Mouse (Mus musculus) hindbrain, embryonic 16.5 days (tissue): ENCODE measurements at regions not wholly inside any gene's neighbourhood (a gene's known extent, or its start where the extent isn't known, plus 50 kb on each side); places are given as distances from the start of the nearest gene placed in this dataset.

Experiments
- ATAC-seq: fragments of 200-750 bp; cut with Nextera tagmentation; 2 replicates; pipeline ENCODE4 v1.8.0; 2017; ENCODE audit warnings: moderate TSS enrichment, moderate library complexity
- H3K27ac ChIP-seq: fragments of 300-500 bp; sonication (generic); 2 replicates; pipeline ENCODE4 v1.5.1; 2014; ENCODE audit warnings: low read depth, mild to moderate bottlenecking, control low read depth, low read length, moderate library complexity
- H3K27me3 ChIP-seq: fragments of 300-500 bp; sonication (generic); replicated peaks from 2 replicates; pipeline ENCODE4 v1.6.1; 2014; ENCODE audit warnings: low read length; ENCODE audit not compliant: control insufficient read depth, insufficient read depth
- H3K36me3 ChIP-seq: fragments of 300-500 bp; sonication (generic); 2 replicates; pipeline ENCODE4 v1.6.1; 2014; ENCODE audit warnings: mild to moderate bottlenecking, low read length, moderate library complexity, mixed read lengths; ENCODE audit not compliant: control insufficient read depth, insufficient read depth
- H3K4me1 ChIP-seq: fragments of 300-500 bp; sonication (generic); 2 replicates; pipeline ENCODE4 v1.6.1; 2014; ENCODE audit warnings: low read depth, low read length; ENCODE audit not compliant: control insufficient read depth, insufficient read depth
- H3K4me2 ChIP-seq: fragments of 300-500 bp; sonication (generic); 2 replicates; pipeline ENCODE4 v1.6.1; 2014; ENCODE audit warnings: mild to moderate bottlenecking, low read length, control low read depth, moderate library complexity
- H3K4me3 ChIP-seq: fragments of 300-500 bp; sonication (generic); 2 replicates; pipeline ENCODE4 v1.5.1; 2014; ENCODE audit warnings: mild to moderate bottlenecking, low read length, control low read depth, moderate library complexity
- H3K9ac ChIP-seq: fragments of 300-500 bp; sonication (generic); 2 replicates; pipeline ENCODE4 v1.6.1; 2014; ENCODE audit warnings: low read depth, mild to moderate bottlenecking, control low read depth, low read length, moderate library complexity
- H3K9me3 ChIP-seq: fragments of 300-500 bp; sonication (generic); 2 replicates; pipeline ENCODE4 v1.6.1; 2014; ENCODE audit warnings: mild to moderate bottlenecking, low read length, moderate library complexity; ENCODE audit not compliant: control insufficient read depth
- WGBS: fragments of 180-500 bp; shearing (Covaris S2); extraction: QIAGEN DNeasy Blood & Tissue Kit; methylation state at CpG from one replicate; pipeline ENCODE4 v1.1.7; 2014; 5-methylcytosine and 5-hydroxymethylcytosine counted together

- no peaks in the 10 kb centered on the region for H3K27me3 ChIP-seq
- no peak for ATAC-seq
- WGBS: 6% methylated on average over 7 of the region's 7 CpGs
- no peak overlapping the region for H3K4me3 ChIP-seq
- no peaks in the 10 kb centered on the region for H3K9me3 ChIP-seq
- H3K27ac ChIP-seq: no peak overlapping the region
- H3K36me3 ChIP-seq: no peaks in the 10 kb centered on the region
- H3K9ac ChIP-seq: no peak overlapping the region
- H3K4me1 ChIP-seq: peaks cover 4% of the 10 kb centered on the region
- H3K4me2 ChIP-seq: no peak overlapping the region
Measured at GRCm38 (mm10) chr5:126281782-126282181, 750.2 kb downstream of the Tmem132b start.

DNA sequence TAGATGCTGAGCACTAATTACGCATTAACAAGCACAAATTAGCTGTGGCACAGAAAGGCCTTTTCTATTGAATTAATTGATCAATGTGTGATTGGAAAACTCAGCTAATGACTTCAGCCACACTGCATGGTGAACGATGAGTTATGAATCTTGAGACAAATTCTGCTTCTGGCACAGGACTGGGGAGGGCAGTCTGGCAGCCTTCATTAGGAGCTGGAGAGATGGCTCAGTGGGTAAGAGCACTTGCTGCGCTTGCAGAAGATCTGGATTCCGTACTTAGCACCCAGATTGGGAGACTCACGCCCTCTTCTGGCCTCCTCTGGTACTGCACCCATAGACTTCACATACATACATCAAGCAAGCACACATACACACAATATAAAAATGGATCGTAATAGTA lies 793.3 kb downstream of the Tmem132b start:
- Histone ChIP-seq H3K27me3 (no peaks in the 10 kb centered on the region), H3K9ac (no peak overlapping the region), H3K9me3 (no peaks in the 10 kb centered on the region), H3K4me2 (no peak overlapping the region), H3K27ac (no peak overlapping the region), H3K36me3 (no peaks in the 10 kb centered on the region), H3K4me3 (no peak overlapping the region), H3K4me1 (no peaks in the 10 kb centered on the region)
- ATAC-seq: no peak
- 69% methylated on average over 6 of the region's 6 CpGs for WGBS

- H3K9me3 ChIP-seq: no peaks in the 10 kb centered on the region
Measured at GRCm38 (mm10) chr5:126328276-126328675, 796.7 kb downstream of the Tmem132b start.

GRCm38 (mm10) chr5:126335091-126335490 lies 803.5 kb downstream of the Tmem132b start:
- peak overlapping the region; percentile 19; the same call in 1 of the 2 replicates for H3K9ac ChIP-seq
- ATAC-seq: no peak
- H3K4me3 ChIP-seq: no peak overlapping the region
- peaks cover 6% of the 10 kb centered on the region for H3K4me1 ChIP-seq
- no peaks in the 10 kb centered on the region for H3K27me3 ChIP-seq
- H3K36me3 ChIP-seq: no peaks in the 10 kb centered on the region
- WGBS: 28% methylated on average over 7 of the region's 7 CpGs
- H3K4me2 ChIP-seq: no peak overlapping the region
- H3K9me3 ChIP-seq: no peaks in the 10 kb centered on the region
- H3K27ac ChIP-seq: 0 out of 2 replicates have a peak overlapping the region, but pooled peaks have one; percentile 8

More at GRCm38 (mm10) chr5:126328276-126328675, 796.7 kb downstream of the Tmem132b start:
- H3K36me3 ChIP-seq: no peaks in the 10 kb centered on the region
- no peak for ATAC-seq
- H3K4me3 ChIP-seq: no peak overlapping the region
- no peak overlapping the region for H3K4me2 ChIP-seq
- no peaks in the 10 kb centered on the region for H3K27me3 ChIP-seq
- no peak overlapping the region for H3K9ac ChIP-seq
- no peak overlapping the region for H3K27ac ChIP-seq
- no peaks in the 10 kb centered on the region for H3K4me1 ChIP-seq
- WGBS: 41% methylated on average over 3 of the region's 3 CpGs

DNA sequence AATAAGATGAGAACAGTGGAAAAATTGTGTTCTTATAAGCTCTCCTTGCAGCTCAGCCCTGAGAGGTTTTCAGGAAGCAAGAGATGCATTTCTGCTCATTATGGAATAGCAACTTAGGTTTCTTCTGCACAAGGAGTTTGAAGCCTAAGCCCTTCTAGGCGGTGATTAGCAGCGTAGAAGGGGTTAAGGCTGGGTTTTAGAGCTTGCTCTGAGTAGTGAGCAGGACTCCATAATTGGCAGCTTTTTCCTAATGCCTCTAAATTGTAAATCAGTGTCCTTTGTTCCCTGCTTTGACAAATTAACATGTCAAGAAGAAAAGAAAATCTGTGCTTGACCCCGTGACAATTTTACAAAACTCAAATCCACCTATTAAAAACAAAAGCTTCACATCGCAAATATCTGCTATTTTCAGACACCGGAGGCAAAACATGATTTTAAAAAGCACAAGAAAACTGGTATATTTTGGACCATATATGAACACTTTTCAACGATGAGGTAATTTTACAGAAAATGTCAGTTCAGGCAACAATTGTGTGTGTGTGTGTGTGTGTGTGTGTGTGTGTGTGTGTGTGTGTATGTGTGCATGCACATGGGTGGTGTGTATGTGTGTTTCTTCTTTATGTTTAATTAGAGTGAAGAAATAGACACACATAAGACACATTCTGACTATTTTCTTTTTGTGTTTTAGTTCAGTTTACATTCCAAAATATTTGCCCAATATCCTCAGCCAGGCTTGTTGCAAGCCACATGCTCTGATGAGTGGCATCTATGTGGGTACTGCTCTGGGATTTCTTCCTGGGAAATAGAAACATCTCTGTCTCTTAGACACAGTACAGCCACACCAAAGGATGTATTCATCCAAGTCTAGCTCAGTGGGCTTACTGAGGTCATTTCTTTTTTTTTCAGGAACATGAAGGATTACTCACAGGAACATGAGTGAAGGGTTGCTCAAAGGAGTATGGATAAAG lies 804.3 kb downstream of the Tmem132b start:
- H3K4me1 ChIP-seq: peaks cover 6% of the 10 kb centered on the region
- no peak overlapping the region for H3K27ac ChIP-seq
- no peaks in the 10 kb centered on the region for H3K27me3 ChIP-seq
- no peak overlapping the region for H3K9ac ChIP-seq
- no peaks in the 10 kb centered on the region for H3K9me3 ChIP-seq
- H3K36me3 ChIP-seq: no peaks in the 10 kb centered on the region
- no peak overlapping the region for H3K4me3 ChIP-seq
- ATAC-seq: no peak
- WGBS: 39% methylated on average over 6 of the region's 6 CpGs
- H3K4me2 ChIP-seq: no peak overlapping the region

GRCm38 (mm10) chr5:126337884-126338283 lies 806.3 kb downstream of the Tmem132b start:
- no peaks in the 10 kb centered on the region for H3K27me3 ChIP-seq
- H3K27ac ChIP-seq: no peak overlapping the region
- H3K36me3 ChIP-seq: no peaks in the 10 kb centered on the region
- H3K4me2 ChIP-seq: no peak overlapping the region
- ATAC-seq: no peak
- H3K4me1 ChIP-seq: peaks cover 6% of the 10 kb centered on the region
- no peaks in the 10 kb centered on the region for H3K9me3 ChIP-seq
- whole genome bisulfite sequencing: 88% methylated on average over 1 of the region's 1 CpGs
- no peak overlapping the region for H3K9ac ChIP-seq
- H3K4me3 ChIP-seq: no peak overlapping the region

GRCm38 (mm10) chr5:126343570-126343969 lies 812.0 kb downstream of the Tmem132b start:
- no peak for ATAC-seq
- Histone ChIP-seq H3K36me3 (no peaks in the 10 kb centered on the region), H3K4me2 (no peak overlapping the region), H3K9me3 (no peaks in the 10 kb centered on the region), H3K27ac (no peak overlapping the region), H3K4me1 (no peaks in the 10 kb centered on the region), H3K9ac (no peak overlapping the region), H3K4me3 (no peak overlapping the region), H3K27me3 (no peaks in the 10 kb centered on the region)
- WGBS: 52% methylated on average over 9 of the region's 9 CpGs

DNA sequence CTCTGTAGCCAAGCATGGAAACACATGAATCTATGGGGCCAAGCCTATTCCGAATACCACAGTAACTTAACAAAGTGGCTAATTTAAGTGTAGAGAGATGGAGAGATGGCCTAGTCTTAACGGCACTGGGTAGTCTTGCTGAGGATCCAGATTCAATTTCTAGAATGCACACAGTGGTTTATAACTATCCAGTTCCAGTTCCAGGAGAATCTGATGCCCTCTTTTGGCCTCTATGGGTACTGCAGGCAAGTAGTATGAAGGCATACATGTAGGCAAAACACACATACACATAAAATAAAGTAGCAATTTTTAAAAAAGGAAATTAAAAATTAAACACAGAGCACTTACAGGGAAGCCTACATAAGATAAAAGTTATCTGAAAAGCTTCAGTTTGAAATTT lies 819.4 kb downstream of the Tmem132b start:
- Histone ChIP-seq H3K4me2 (no peak overlapping the region), H3K4me3 (no peak overlapping the region), H3K9ac (no peak overlapping the region), H3K9me3 (peaks cover 2% of the 10 kb centered on the region; the same call in 1 of the 2 replicates), H3K27ac (no peak overlapping the region), H3K36me3 (no peaks in the 10 kb centered on the region), H3K4me1 (no peaks in the 10 kb centered on the region), H3K27me3 (no peaks in the 10 kb centered on the region)
- WGBS: 97% methylated on average over 2 of the region's 2 CpGs
- ATAC-seq: no peak

GRCm38 (mm10) chr5:126369436-126369835 lies 837.9 kb downstream of the Tmem132b start:
- Histone ChIP-seq H3K4me3 (no peak overlapping the region), H3K27me3 (no peaks in the 10 kb centered on the region), H3K4me1 (no peaks in the 10 kb centered on the region), H3K4me2 (no peak overlapping the region), H3K9ac (no peak overlapping the region), H3K27ac (no peak overlapping the region), H3K36me3 (no peaks in the 10 kb centered on the region), H3K9me3 (no peaks in the 10 kb centered on the region)
- ATAC-seq: no peak
- WGBS: 88% methylated on average over 2 of the region's 2 CpGs
